Mouse (Mus musculus) forebrain, embryonic 14.5 days (tissue): Measurements from ENCODE around the gene St7. TPM values are rescaled to one million over a fixed set of nuclear protein-coding genes. Genes with fewer than 3 reads are reported as not detected.
A peak's percentile ranks its signal among the peaks of the same experiment; 100 is the strongest.

Experiments used
- ATAC-seq: fragments of 200-750 bp; cut with Nextera tagmentation; 2 replicates; pipeline ENCODE4 v1.8.0; 2017; ENCODE audit warnings: mild to moderate bottlenecking, moderate library complexity
- DNase-seq: peaks from one replicate; pipeline ENCODE4 v3.0.0-alpha.2; 2015; ENCODE audit warnings: low spot score
- H3K27ac ChIP-seq: fragments of 300-500 bp; sonication (generic); 2 replicates; pipeline ENCODE4 v1.5.1; 2014; ENCODE audit warnings: low read depth, mild to moderate bottlenecking, control low read depth, low read length, moderate library complexity
- H3K27me3 ChIP-seq: fragments of 300-500 bp; sonication (generic); replicated peaks from 2 replicates; pipeline ENCODE4 v1.6.1; 2014; ENCODE audit warnings: low read length, control low read depth, mixed read lengths; ENCODE audit not compliant: control insufficient read depth, insufficient read depth
- H3K36me3 ChIP-seq: fragments of 300-500 bp; sonication (generic); 2 replicates; pipeline ENCODE4 v1.6.1; 2014; ENCODE audit warnings: low read length, control low read depth; ENCODE audit not compliant: control insufficient read depth, insufficient read depth
- H3K4me1 ChIP-seq: fragments of 300-500 bp; sonication (generic); 2 replicates; pipeline ENCODE4 v1.6.1; 2014; ENCODE audit warnings: antibody characterized with exemption, low read length, control low read depth; ENCODE audit not compliant: control insufficient read depth, insufficient read depth
- H3K4me2 ChIP-seq: fragments of 300-500 bp; sonication (generic); 2 replicates; pipeline ENCODE4 v1.6.1; 2014; ENCODE audit warnings: mild to moderate bottlenecking, control low read depth, low read length
- H3K4me3 ChIP-seq: fragments of 300-500 bp; sonication (generic); 2 replicates; pipeline ENCODE4 v1.5.1; 2014; ENCODE audit warnings: low read depth, low read length, control low read depth
- H3K9ac ChIP-seq: fragments of 300-500 bp; sonication (generic); 2 replicates; pipeline ENCODE4 v1.6.1; 2014; ENCODE audit warnings: mild to moderate bottlenecking, low read length, control low read depth, moderate library complexity
- H3K9me3 ChIP-seq: fragments of 300-500 bp; sonication (generic); replicated peaks from 2 replicates; pipeline ENCODE4 v1.6.1; 2016; ENCODE audit warnings: low read length, control low read depth, mixed read lengths; ENCODE audit not compliant: control insufficient read depth
- WGBS: fragments of 180-500 bp; shearing (Covaris S2); extraction: QIAGEN DNeasy Blood & Tissue Kit; methylation state at CpG from one replicate; pipeline ENCODE4 v1.1.7; 2014; 5-methylcytosine and 5-hydroxymethylcytosine counted together
- polyA plus RNA-seq: library from polyadenylated mRNA; unstranded; fragments of >200 nt; fragmentation: Nextera tagmentation; extraction: Ambion mirVana; gene quantifications from 2 replicates; pipeline ENCODE4 v1.2.1, GENCODE M21; 2014

St7 gene
- polyA plus RNA-seq, 1 experiment from 2014 or later, result 55.2 TPM

DNA sequence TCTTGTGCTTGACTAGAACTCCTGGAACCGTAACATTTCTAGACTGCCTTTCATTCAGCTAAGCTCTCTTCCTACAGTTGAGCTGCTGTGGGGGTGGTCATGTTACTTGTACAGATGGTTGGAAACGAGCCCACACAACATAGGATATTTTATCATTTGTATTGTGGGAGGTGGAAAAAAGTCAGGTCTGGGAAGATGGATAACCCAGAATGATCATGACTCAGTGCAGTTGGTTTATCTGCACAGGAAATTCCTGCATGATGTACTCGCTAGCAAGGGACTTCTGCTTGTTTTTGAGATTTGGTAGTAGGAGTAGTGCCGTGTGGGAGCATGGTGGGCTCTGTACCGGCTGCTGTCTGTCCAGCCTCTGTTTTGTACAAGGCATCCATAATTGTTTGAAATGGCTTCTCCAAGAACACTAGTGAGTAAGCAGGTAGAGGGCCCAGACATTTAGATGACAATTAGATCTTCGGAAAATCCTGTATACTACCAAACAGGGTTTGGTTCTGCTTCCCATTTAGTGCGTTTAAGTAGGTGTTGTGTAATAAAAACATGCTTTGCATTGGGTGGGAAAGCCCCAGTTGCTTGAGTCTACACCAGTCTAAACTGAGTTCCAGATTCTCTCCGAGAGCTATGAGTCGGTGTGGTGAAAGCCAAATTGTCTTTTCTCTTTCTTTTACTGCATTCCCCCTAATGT is 71.4 kb downstream of the St7 start:
- no peak overlapping the region for H3K9ac ChIP-seq
- no peak overlapping the region for H3K4me3 ChIP-seq
- H3K27ac ChIP-seq, result peak overlapping the region; percentile 15; the same call in 1 of the 2 replicates
- 76% methylated on average over 9 of the region's 9 CpGs for WGBS
- H3K4me1 ChIP-seq, result peaks cover 22% of the 10 kb centered on the region
- ATAC-seq (peak; percentile 27; the same call in 1 of the 2 replicates), DNase-seq (no peak)
- no peaks in the 10 kb centered on the region for H3K9me3 ChIP-seq
- no peaks in the 10 kb centered on the region for H3K36me3 ChIP-seq
- H3K4me2 ChIP-seq, result no peak overlapping the region
- no peaks in the 10 kb centered on the region for H3K27me3 ChIP-seq

DNA sequence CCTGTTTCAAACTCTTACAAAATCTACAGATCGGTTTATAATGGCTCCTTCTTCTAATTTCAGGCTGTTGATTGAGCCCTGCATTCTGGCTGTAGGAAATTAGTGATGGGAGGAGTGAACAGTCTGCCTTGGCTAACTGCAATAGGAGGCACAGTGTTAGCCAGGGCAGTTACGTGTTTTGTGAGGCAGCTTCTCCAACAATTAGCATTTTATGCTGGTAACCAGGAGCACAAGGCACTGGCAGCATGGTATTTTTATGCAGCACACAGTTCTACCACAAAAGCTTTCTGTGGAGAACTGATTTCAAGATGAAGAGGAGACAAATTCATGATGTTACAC is 71.9 kb downstream of the St7 start:
- H3K27ac ChIP-seq, result peak overlapping the region; percentile 15; the same call in 1 of the 2 replicates
- H3K4me1 ChIP-seq, result peaks cover 22% of the 10 kb centered on the region
- 27% methylated on average over 2 of the region's 2 CpGs for WGBS
- peak; percentile 37 for DNase-seq
- peak; percentile 73 for ATAC-seq
- no peak overlapping the region for H3K4me3 ChIP-seq
- H3K36me3 ChIP-seq, result no peaks in the 10 kb centered on the region
- H3K27me3 ChIP-seq, result no peaks in the 10 kb centered on the region
- H3K9me3 ChIP-seq, result no peaks in the 10 kb centered on the region
- H3K4me2 ChIP-seq, result no peak overlapping the region
- H3K9ac ChIP-seq, result no peak overlapping the region

DNA sequence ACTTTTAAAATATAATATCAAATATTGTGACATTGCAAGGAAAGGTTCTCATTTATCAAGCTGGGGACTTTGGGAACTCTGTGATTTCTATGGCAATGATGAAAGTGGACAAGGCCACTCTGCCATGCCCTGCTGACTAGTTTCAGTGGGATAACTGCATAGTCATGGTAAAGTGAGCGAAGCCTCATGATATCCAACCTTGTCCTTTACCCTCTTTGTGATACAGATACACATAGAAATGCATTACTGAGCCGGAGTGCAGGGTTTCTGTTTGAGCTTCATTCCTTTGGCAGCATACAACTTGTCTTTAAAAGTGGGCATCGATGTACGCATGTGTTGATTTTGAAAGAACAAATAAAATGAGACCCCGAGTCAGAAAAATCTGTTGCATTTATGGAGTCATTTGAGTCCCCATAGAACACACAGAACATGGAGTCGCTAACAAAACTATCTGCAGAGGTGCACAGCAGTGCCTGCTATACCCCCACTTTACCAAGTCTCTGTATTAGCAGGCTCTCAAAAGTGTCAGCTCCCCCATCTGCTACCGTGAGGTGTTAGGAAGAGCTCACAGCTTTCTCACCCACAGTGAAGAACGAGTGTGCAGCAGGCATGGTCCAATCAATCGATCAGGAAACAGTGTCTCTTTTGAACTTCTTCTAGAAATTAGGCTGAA is 77.4 kb downstream of the St7 start:
- Histone ChIP-seq H3K36me3 (no peaks in the 10 kb centered on the region), H3K9ac (no peak overlapping the region), H3K27ac (peak overlapping the region; percentile 21; the same call in 1 of the 2 replicates), H3K4me3 (no peak overlapping the region), H3K27me3 (no peaks in the 10 kb centered on the region), H3K4me1 (peaks cover 11% of the 10 kb centered on the region), H3K9me3 (no peaks in the 10 kb centered on the region), H3K4me2 (peak overlapping the region; percentile 8; the same call in 1 of the 2 replicates)
- ATAC-seq (peak; percentile 51; the same call in 1 of the 2 replicates), DNase-seq (peak; percentile 60)
- 61% methylated on average over 9 of the region's 9 CpGs for WGBS

DNA sequence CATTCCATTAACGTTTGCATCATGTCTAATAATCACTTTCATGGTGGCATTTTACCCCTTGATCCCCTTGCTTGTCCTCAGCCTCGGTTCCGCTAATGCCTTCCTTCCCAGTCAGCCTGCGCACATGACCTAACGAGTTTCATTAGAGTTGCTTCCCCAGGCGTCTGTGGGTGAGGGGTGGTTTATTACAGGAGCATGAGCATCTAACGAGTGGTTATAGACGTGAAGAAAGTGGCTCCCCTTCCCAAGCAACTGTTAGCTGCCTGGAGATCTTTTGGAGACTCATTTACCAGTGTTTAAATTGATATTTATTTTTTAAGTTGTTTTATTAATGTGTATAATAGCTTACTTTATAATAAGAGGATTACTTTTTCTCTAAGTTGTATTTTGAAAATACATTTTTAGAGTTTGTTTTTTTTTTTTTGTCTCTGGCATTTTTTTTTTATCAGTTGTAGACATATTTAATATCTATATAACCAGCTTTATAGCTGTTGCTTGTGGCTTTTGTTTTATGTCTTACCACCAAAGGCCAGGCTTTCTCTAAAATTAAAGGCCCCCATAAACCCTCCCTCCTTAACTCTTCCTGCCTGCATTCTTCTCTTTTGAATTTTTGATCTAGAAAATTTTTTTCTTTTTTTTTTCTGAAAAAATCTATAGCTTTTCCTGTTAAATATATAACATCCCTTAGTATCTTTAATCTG is 78.1 kb downstream of the St7 start:
- DNase-seq, result peak; percentile 38
- Histone ChIP-seq H3K9ac (no peak overlapping the region), H3K27ac (peak overlapping the region; percentile 21; the same call in 1 of the 2 replicates), H3K36me3 (no peaks in the 10 kb centered on the region), H3K4me1 (peaks cover 11% of the 10 kb centered on the region), H3K4me3 (no peak overlapping the region), H3K27me3 (no peaks in the 10 kb centered on the region), H3K4me2 (peak overlapping the region; percentile 8; the same call in 1 of the 2 replicates), H3K9me3 (no peaks in the 10 kb centered on the region)
- 12% methylated on average over 8 of the region's 8 CpGs for WGBS
- peak; percentile 60; the same call in 1 of the 2 replicates for ATAC-seq

DNA sequence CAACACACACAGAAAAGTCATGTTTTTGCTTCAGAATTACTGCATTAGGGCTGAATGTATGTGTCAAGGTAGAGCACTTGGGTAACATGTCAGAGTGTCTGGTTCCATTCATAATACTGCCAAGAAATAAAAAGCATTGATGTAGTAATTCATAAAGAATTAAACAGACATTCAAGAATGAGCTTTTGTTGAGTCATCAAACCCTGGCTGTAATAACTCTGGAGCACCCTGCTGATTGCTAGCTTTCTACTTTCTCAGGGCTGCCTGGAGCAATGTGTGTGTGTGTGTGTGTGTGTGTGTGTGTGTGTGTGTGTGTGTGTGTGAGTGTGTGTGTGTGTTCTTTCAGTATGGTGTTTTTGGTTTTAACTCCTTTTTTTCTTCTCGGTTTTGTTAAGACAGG is 78.7 kb downstream of the St7 start:
- no peak overlapping the region for H3K4me2 ChIP-seq
- H3K27ac ChIP-seq, result no peak overlapping the region
- no peaks in the 10 kb centered on the region for H3K36me3 ChIP-seq
- H3K9ac ChIP-seq, result no peak overlapping the region
- H3K4me1 ChIP-seq, result peaks cover 11% of the 10 kb centered on the region
- H3K9me3 ChIP-seq, result no peaks in the 10 kb centered on the region
- DNase-seq, result peak; percentile 48
- no peak overlapping the region for H3K4me3 ChIP-seq
- H3K27me3 ChIP-seq, result no peaks in the 10 kb centered on the region
- no peak for ATAC-seq
- WGBS, result 19% methylated on average over 1 of the region's 1 CpGs

DNA sequence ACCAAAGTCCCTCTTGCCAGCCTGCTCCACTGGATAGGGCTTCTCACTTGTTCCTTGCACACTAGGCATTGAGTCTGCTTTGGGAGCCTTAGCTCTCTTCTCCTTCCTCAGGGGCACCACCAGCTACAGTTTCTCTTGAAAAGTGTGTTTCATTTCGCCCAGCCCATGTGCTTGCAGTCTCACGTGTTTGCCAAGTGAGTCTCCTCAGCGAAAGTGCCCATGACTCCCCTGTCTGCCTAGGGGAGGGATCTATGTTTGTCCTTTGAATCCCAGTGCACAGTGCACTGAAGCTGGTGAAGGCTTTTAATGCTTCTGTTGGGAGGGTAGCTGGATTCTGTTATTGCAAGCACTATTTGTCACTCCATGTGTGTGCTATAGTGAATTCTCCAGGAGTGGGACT is 79.8 kb downstream of the St7 start:
- ATAC-seq (no peak), DNase-seq (no peak)
- peaks cover 11% of the 10 kb centered on the region for H3K4me1 ChIP-seq
- H3K27ac ChIP-seq, result no peak overlapping the region
- WGBS, result 89% methylated on average over 3 of the region's 3 CpGs
- no peaks in the 10 kb centered on the region for H3K27me3 ChIP-seq
- H3K36me3 ChIP-seq, result no peaks in the 10 kb centered on the region
- no peak overlapping the region for H3K4me3 ChIP-seq
- no peak overlapping the region for H3K4me2 ChIP-seq
- H3K9me3 ChIP-seq, result no peaks in the 10 kb centered on the region
- no peak overlapping the region for H3K9ac ChIP-seq

DNA sequence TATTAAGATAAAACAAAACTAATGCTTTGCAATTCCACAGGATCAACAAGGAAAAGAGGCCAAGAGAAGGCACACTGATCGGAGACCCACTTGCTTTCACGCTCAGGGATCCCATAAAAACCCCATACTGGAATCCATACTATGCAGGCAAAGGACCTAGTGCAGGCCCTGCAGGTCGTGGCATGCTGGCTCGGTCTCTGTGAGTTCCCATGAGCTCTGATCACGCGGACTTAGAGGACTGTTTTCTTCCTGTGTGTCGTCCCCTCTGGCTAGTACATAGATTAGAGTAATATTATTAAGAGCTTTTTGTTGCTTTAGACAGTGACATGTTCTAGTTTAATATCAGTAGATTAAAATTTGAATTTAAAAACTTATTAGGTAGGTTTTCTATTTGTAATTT is 83.3 kb downstream of the St7 start:
- no peak for DNase-seq
- no peaks in the 10 kb centered on the region for H3K9me3 ChIP-seq
- no peak overlapping the region for H3K27ac ChIP-seq
- peaks cover 2% of the 10 kb centered on the region; the same call in 1 of the 2 replicates for H3K4me1 ChIP-seq
- no peaks in the 10 kb centered on the region for H3K27me3 ChIP-seq
- H3K9ac ChIP-seq, result no peak overlapping the region
- H3K36me3 ChIP-seq, result no peaks in the 10 kb centered on the region
- no peak overlapping the region for H3K4me3 ChIP-seq
- no peak for ATAC-seq
- 84% methylated on average over 7 of the region's 7 CpGs for WGBS
- H3K4me2 ChIP-seq, result no peak overlapping the region

DNA sequence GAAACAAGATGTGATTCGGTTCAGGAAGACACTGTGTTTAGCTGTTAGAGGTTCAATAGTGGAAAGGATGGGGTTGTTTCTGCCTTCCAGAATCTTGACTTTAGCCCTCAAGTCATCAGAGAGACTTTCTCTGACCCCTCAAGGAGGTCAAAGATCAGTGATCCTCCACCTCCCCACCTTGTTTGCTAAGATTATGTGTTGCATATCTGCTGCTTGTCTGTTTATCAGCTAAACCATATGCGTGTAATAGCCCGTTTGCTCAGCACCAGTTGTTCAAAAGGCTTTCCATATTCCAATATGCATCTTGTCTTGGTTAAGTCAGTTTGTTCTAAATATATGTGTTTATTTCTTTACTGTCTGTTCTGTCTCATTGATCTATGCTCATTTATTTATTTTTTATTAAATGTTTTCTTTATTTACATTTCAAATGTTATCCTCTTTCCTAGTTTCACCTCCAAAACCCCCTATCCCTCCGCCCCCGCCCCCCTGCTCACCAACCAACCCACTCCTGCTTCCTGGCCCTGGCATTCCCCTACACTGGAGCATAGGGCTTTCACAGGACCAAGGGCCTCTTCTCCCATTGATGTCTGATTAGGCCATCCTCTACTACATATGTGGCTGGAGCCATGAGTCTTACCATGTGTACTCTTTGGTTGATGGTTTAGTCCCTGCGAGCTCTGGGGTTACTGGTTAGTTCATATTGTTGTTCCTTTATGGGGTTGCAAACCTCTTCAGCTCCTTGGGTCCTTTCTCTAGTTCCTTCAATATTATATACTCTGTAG is 84.5 kb downstream of the St7 start:
- 91% methylated on average over 6 of the region's 6 CpGs for WGBS
- Histone ChIP-seq H3K4me2 (no peak overlapping the region), H3K4me3 (no peak overlapping the region), H3K27ac (no peak overlapping the region), H3K9ac (no peak overlapping the region), H3K4me1 (no peaks in the 10 kb centered on the region), H3K36me3 (no peaks in the 10 kb centered on the region), H3K27me3 (no peaks in the 10 kb centered on the region), H3K9me3 (no peaks in the 10 kb centered on the region)
- DNase-seq (no peak), ATAC-seq (no peak)
